Mouse (Mus musculus) liver, embryonic 11.5 days (tissue): ENCODE data around the gene Trit1. TPM values are rescaled to one million over a fixed set of nuclear protein-coding genes. Genes with fewer than 3 reads are reported as not detected.
A peak's percentile ranks its signal among the peaks of the same experiment; 100 is the strongest.

Source experiments
- ATAC-seq: fragments of 200-750 bp; cut with Nextera tagmentation; replicated peaks from 2 replicates; pipeline ENCODE4 v1.8.0; 2017; ENCODE audit warnings: moderate number of reproducible peaks, mild to moderate bottlenecking, moderate TSS enrichment, moderate library complexity; ENCODE audit not compliant: low FRiP score
- DNase-seq: peaks from one replicate; pipeline ENCODE4 v3.0.0-alpha.2; 2017; ENCODE audit warnings: low spot score
- H3K27ac ChIP-seq: fragments of 300-500 bp; sonication (generic); 2 replicates; pipeline ENCODE4 v1.5.1; 2014; ENCODE audit warnings: mild to moderate bottlenecking, low read depth, low read length, control low read depth
- H3K27me3 ChIP-seq: fragments of 300-500 bp; sonication (generic); replicated peaks from 2 replicates; pipeline ENCODE4 v1.6.1; 2014; ENCODE audit warnings: low read length, mixed read lengths; ENCODE audit not compliant: control insufficient read depth, insufficient read depth
- H3K36me3 ChIP-seq: fragments of 300-500 bp; sonication (generic); 2 replicates; pipeline ENCODE4 v1.6.1; 2014; ENCODE audit warnings: mild to moderate bottlenecking, low read length, moderate library complexity, mixed read lengths; ENCODE audit not compliant: control insufficient read depth, insufficient read depth
- H3K4me1 ChIP-seq: fragments of 300-500 bp; sonication (generic); replicated peaks from 2 replicates; pipeline ENCODE4 v1.6.1; 2014; ENCODE audit warnings: low read length, mixed read lengths; ENCODE audit not compliant: control insufficient read depth, insufficient read depth
- H3K4me2 ChIP-seq: fragments of 300-500 bp; sonication (generic); 2 replicates; pipeline ENCODE4 v1.6.1; 2014; ENCODE audit warnings: mild to moderate bottlenecking, control low read depth, moderate library complexity
- H3K4me3 ChIP-seq: fragments of 300-500 bp; sonication (generic); 2 replicates; pipeline ENCODE4 v1.5.1; 2014; ENCODE audit warnings: low read depth, low read length, control low read depth
- H3K9ac ChIP-seq: fragments of 300-500 bp; sonication (generic); 2 replicates; pipeline ENCODE4 v1.6.1; 2014; ENCODE audit warnings: low read depth, low read length, control low read depth
- H3K9me3 ChIP-seq: fragments of 300-500 bp; sonication (generic); 2 replicates; pipeline ENCODE4 v1.6.1; 2016; ENCODE audit warnings: low read length, inconsistent platforms, mixed read lengths; ENCODE audit not compliant: control insufficient read depth
- WGBS: fragments of 180-500 bp; shearing (Covaris S2); extraction: QIAGEN DNeasy Blood & Tissue Kit; methylation state at CpG from one replicate; pipeline ENCODE4 v1.1.7; 2014; 5-methylcytosine and 5-hydroxymethylcytosine counted together
- polyA plus RNA-seq: library from polyadenylated mRNA; unstranded; fragments of >200 nt; fragmentation: Nextera tagmentation; extraction: Ambion mirVana; gene quantifications from 2 replicates; pipeline ENCODE4 v1.2.1, GENCODE M21; 2014

Gene Trit1
- 17.2 and 17.5 TPM in 2 replicates for polyA plus RNA-seq

- DNase-seq (peak; percentile 93), ATAC-seq (peak; percentile 90)
- Histone ChIP-seq H3K9ac (peak within 1 kb of the TSS; percentile 80), H3K9me3 (no peaks in the 10 kb centered on the region), H3K4me3 (peak within 1 kb of the TSS; percentile 79), H3K4me2 (peak within 1 kb of the TSS; percentile 92), H3K27me3 (no peaks in the 10 kb centered on the region), H3K4me1 (peaks cover 16% of the 10 kb centered on the region), H3K27ac (peak within 1 kb of the TSS; percentile 70), H3K36me3 (peaks cover 9% of the 10 kb centered on the region; the same call in 1 of the 2 replicates)
- under 1% methylated on average over 34 of the region's 34 CpGs for WGBS
Observed at GRCm38 (mm10) chr4:123016451-123016957, at the start of gene Trit1. Trit1 (plus strand) TSS chr4:123016597.

GRCm38 (mm10) chr4:122968106-122968505 lies 48.3 kb upstream of the Trit1 start:
- ATAC-seq (no peak), DNase-seq (no peak)
- no peak overlapping the region for H3K27ac ChIP-seq
- no peak overlapping the region for H3K4me3 ChIP-seq
- no peak overlapping the region for H3K9ac ChIP-seq
- H3K4me2 ChIP-seq = no peak overlapping the region
- 41% methylated on average over 4 of the region's 4 CpGs for WGBS
- no peaks in the 10 kb centered on the region for H3K4me1 ChIP-seq
- no peaks in the 10 kb centered on the region for H3K36me3 ChIP-seq
- H3K27me3 ChIP-seq = peaks cover 16% of the 10 kb centered on the region
- no peaks in the 10 kb centered on the region for H3K9me3 ChIP-seq

- no peaks in the 10 kb centered on the region for H3K4me1 ChIP-seq
- no peak overlapping the region for H3K4me2 ChIP-seq
- H3K27ac ChIP-seq = no peak overlapping the region
- H3K4me3 ChIP-seq = no peak overlapping the region
- peaks cover 7% of the 10 kb centered on the region; the same call in 1 of the 2 replicates for H3K27me3 ChIP-seq
- H3K36me3 ChIP-seq = no peaks in the 10 kb centered on the region
- no peaks in the 10 kb centered on the region for H3K9me3 ChIP-seq
- ATAC-seq (no peak), DNase-seq (no peak)
- H3K9ac ChIP-seq = no peak overlapping the region
- WGBS = 81% methylated on average over 4 of the region's 4 CpGs
Observed at GRCm38 (mm10) chr4:122971191-122971590, 45.2 kb upstream of the Trit1 start.

GRCm38 (mm10) chr4:122971646-122972045 lies 44.8 kb upstream of the Trit1 start:
- WGBS = 61% methylated on average over 4 of the region's 4 CpGs
- no peaks in the 10 kb centered on the region for H3K9me3 ChIP-seq
- no peak overlapping the region for H3K4me2 ChIP-seq
- no peak for DNase-seq
- H3K27me3 ChIP-seq = peaks cover 7% of the 10 kb centered on the region; the same call in 1 of the 2 replicates
- no peaks in the 10 kb centered on the region for H3K4me1 ChIP-seq
- no peak overlapping the region for H3K4me3 ChIP-seq
- no peak overlapping the region for H3K27ac ChIP-seq
- H3K36me3 ChIP-seq = no peaks in the 10 kb centered on the region
- ATAC-seq = no peak
- no peak overlapping the region for H3K9ac ChIP-seq

GRCm38 (mm10) chr4:122972056-122972455 lies 44.3 kb upstream of the Trit1 start:
- no peaks in the 10 kb centered on the region for H3K9me3 ChIP-seq
- no peak overlapping the region for H3K4me2 ChIP-seq
- H3K36me3 ChIP-seq = no peaks in the 10 kb centered on the region
- DNase-seq (no peak), ATAC-seq (no peak)
- H3K27ac ChIP-seq = no peak overlapping the region
- no peaks in the 10 kb centered on the region for H3K4me1 ChIP-seq
- peaks cover 7% of the 10 kb centered on the region; the same call in 1 of the 2 replicates for H3K27me3 ChIP-seq
- WGBS = 67% methylated on average over 8 of the region's 8 CpGs
- H3K4me3 ChIP-seq = no peak overlapping the region
- H3K9ac ChIP-seq = no peak overlapping the region

- H3K27me3 ChIP-seq = peaks cover 6% of the 10 kb centered on the region; the same call in 1 of the 2 replicates
- no peaks in the 10 kb centered on the region for H3K36me3 ChIP-seq
- 81% methylated on average over 5 of the region's 5 CpGs for WGBS
- DNase-seq (no peak), ATAC-seq (no peak)
- H3K4me3 ChIP-seq = no peak overlapping the region
- H3K4me2 ChIP-seq = no peak overlapping the region
- H3K9me3 ChIP-seq = no peaks in the 10 kb centered on the region
- no peak overlapping the region for H3K27ac ChIP-seq
- no peaks in the 10 kb centered on the region for H3K4me1 ChIP-seq
- no peak overlapping the region for H3K9ac ChIP-seq
Observed at GRCm38 (mm10) chr4:122974976-122975520, 41.3 kb upstream of the Trit1 start.

GRCm38 (mm10) chr4:122976885-122977284 lies 39.5 kb upstream of the Trit1 start:
- WGBS = 71% methylated on average over 4 of the region's 4 CpGs
- no peak overlapping the region for H3K9ac ChIP-seq
- H3K36me3 ChIP-seq = no peaks in the 10 kb centered on the region
- ATAC-seq (no peak), DNase-seq (no peak)
- peaks cover 5% of the 10 kb centered on the region; the same call in 1 of the 2 replicates for H3K27me3 ChIP-seq
- no peak overlapping the region for H3K4me3 ChIP-seq
- H3K4me2 ChIP-seq = no peak overlapping the region
- no peaks in the 10 kb centered on the region for H3K9me3 ChIP-seq
- H3K4me1 ChIP-seq = no peaks in the 10 kb centered on the region
- no peak overlapping the region for H3K27ac ChIP-seq

- Histone ChIP-seq H3K9ac (no peak overlapping the region), H3K36me3 (no peaks in the 10 kb centered on the region), H3K27me3 (peaks cover 16% of the 10 kb centered on the region), H3K4me2 (no peak overlapping the region), H3K4me1 (0 out of 2 replicates have a peak, but pooled peaks cover 2% of the 10 kb centered on the region), H3K27ac (no peak overlapping the region), H3K4me3 (no peak overlapping the region), H3K9me3 (no peaks in the 10 kb centered on the region)
- ATAC-seq (no peak), DNase-seq (no peak)
- 74% methylated on average over 2 of the region's 2 CpGs for WGBS
Observed at GRCm38 (mm10) chr4:122978850-122979249, 37.5 kb upstream of the Trit1 start.

- Histone ChIP-seq H3K27me3 (peaks cover 21% of the 10 kb centered on the region), H3K9ac (no peak overlapping the region), H3K36me3 (no peaks in the 10 kb centered on the region), H3K9me3 (no peaks in the 10 kb centered on the region), H3K4me1 (0 out of 2 replicates have a peak, but pooled peaks cover 2% of the 10 kb centered on the region), H3K4me2 (no peak overlapping the region), H3K4me3 (no peak overlapping the region), H3K27ac (no peak overlapping the region)
- ATAC-seq (no peak), DNase-seq (no peak)
- WGBS = 70% methylated on average over 3 of the region's 3 CpGs
Observed at GRCm38 (mm10) chr4:122979826-122980225, 36.6 kb upstream of the Trit1 start.
